Mouse (Mus musculus): ENCODE measurements around the gene Adgrf1. TPM values are rescaled to one million over a fixed set of nuclear protein-coding genes. Genes with fewer than 3 reads are reported as not detected.
"Not testable (repeated sequence)": the region's sequence is repeated elsewhere in the genome, so short reads cannot be mapped to it uniquely, and the experiment has no call there.

Adgrf1 gene
- total RNA-seq, 2 experiments from 2014 or later, result not detected

DNA sequence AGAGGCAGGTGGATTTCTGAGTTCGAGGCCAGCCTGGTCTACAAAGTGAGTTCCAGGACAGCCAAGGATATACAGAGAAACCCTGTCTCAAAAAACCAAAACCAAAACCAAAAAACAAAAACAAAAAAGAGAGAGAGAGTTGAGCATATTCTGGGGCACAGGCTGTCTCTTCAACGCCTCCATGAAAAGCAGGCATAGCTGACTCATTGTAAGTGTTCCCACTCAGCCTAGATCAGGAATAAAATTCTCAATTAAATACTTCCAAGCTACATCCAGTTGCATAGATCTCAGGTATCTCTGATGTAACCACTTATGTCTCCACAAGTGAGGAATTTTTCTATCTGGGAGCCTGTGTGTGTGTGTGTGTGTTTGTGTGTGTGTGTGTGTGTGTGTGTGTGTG lies 76.4 kb downstream of the Adgrf1 start:
- intact Hi-C loops (cut with DNase I), result not testable (repeated sequence)
- peak; percentile 10 to 68 for DNase-seq (ENCODE audit: low spot score in 2 of 2)

DNA sequence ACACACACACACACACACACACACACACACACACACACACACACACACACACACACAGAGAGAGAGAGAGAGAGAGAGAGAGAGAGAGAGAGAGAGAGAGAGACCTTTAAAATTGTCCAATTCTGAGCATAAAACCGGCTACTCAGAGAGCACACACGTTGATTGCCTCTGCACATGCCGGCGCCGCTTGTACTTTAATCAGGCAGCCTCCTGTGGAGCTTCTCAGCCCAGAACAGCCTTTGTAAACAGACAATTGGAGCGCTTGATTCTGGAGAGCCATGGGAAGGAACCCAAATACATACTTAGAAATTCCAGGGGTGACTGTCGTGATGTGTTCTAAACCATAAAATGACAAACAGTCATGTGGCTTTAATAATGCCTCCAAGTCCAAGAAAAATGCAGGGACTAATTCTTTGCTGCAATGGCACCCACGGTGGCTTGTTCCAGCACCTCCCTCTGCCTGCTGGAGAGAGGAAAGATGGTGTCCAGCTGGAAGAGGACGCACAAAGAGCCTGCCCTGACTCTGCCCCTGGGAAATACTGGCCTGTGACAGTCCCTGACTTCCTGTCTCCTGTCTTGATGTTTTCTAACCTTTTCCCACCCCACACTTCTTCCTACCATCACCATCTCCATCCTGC lies 87.9 kb downstream of the Adgrf1 start:
- intact Hi-C loops (cut with DNase I), result no loop called here
- no peak for DNase-seq (ENCODE audit: low spot score in 2 of 2)

DNA sequence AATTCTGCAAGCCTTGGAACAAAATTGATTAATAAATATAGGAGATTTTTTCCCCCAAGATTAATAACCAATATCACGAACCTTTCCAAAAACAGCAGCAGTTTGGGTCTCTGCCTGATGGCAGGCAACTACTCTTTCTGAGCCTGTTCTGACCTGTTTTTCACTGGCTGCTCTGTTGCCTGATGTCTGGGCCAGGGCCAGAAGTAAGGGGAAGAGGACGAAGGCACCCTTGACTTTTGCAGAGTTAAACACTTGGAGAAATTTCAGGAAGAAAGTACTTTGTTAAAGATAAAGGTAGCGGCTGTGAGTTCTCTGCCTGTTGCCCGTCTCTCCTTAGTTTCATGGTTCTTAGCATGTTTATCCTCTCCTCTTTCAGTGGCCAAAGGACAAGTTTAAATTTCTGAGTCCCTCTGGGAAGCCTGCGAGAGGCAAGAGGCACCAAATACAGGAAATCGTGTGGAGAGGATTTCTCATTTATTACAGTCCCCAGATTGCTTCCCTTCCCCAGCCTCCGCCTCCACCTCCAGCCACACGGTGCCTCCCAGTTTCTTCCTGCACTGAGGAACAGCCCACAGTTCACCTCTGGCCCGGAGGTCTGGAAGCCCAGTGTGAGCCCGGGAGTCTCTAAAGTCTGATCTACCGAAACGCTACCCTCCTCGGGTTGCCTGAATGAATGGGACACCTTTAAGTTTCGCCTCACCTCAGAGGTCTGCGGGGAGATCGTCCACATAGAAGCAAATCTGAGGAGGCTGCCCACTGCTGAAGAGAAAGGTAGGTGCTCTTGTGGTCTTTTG lies 89.9 kb downstream of the Adgrf1 start, which contains the start of gene Adgrf5:
Adgrf5 (plus strand) TSS at position 626 of the 794 bp plus-strand sequence.
- DNase-seq (ENCODE audit: low spot score in 2 of 2), result no peak
- intact Hi-C loops (cut with DNase I), result no loop called here

DNA sequence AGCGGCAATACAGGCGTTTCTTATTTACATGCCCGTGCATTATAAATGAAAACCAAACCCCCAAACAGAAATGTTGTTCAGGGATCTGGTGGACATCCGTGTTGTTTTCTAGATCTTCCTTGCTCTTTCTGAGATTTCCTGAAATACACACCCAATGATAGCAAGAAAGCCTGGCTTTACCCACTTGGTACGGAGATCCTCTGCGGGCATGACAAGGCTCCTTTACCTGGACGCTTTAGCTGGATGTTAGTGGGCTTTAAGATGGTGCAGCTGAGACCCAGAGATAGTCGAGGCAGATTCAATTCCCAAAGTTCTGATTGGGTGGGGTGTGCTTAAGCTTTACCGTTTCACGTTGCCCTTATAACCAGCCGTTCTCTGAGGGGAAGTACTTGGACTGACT lies 90.9 kb downstream of the Adgrf1 start:
- intact Hi-C loops (cut with DNase I), result no loop called here
- DNase-seq (ENCODE audit: low spot score in 2 of 2), result no peak

DNA sequence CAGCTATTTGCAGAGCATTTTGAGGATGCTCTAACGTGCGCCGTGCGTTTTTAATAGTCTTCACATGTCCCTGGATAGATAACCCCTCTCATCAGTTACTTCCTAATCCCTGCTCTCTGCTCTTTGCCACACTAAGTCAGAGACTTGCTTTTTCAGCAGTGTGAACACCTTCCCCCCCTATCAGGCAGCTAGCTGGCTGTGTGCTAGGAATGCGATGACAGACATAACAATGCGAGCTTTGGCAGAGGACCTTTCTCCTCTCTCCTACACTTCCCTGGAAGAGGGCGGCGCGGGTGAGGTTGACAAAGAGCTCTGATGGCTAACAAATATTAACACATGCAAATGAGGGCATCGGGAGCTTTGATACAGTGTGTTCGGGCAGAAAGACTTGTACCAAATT lies 92.2 kb downstream of the Adgrf1 start:
- no peak for DNase-seq (ENCODE audit: low spot score in 2 of 2)
- intact Hi-C loops (cut with DNase I), result no loop called here

DNA sequence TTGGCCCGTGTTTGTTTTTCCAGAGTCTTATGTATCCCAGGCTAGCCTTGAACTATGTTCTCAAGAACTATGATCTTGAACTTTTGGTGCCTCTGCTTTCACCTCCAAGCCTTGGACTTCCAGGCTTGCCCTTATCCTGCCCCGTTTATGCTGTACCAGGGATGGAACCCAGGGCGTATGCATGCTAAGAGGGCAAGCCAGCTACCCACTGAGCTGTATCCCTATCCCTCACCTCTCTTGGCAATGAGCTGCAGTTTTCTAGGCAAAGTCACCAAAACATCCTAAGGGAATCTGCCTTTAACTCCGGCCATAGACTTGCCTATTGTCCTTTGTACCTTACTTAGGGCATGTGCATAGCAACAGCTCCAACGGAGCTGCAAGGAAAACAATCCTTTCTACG lies 92.8 kb downstream of the Adgrf1 start:
- intact Hi-C loops (cut with DNase I), result no loop called here
- no peak for DNase-seq (ENCODE audit: low spot score in 2 of 2)

DNA sequence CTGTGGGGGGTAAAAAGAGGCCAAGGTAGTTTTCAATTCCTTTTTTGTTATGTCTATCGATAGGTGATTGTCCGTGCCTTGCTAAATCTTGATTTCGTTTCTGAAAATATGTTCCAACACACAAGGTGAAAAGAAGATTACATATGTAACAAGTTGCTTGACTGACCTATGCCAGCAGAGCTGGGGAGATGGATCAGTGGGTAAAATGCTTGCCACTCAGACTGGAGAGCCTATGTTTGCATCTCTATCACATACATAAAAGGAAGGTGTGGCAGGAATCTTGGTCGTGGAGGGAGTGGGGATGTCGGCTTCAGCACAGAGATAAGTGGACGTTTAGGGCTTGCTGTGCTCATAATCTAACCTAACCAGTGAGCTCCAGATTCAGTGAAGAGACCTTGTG lies 93.8 kb downstream of the Adgrf1 start:
- no peak for DNase-seq (ENCODE audit: low spot score in 2 of 2)
- intact Hi-C loops (cut with DNase I), result no loop called here

DNA sequence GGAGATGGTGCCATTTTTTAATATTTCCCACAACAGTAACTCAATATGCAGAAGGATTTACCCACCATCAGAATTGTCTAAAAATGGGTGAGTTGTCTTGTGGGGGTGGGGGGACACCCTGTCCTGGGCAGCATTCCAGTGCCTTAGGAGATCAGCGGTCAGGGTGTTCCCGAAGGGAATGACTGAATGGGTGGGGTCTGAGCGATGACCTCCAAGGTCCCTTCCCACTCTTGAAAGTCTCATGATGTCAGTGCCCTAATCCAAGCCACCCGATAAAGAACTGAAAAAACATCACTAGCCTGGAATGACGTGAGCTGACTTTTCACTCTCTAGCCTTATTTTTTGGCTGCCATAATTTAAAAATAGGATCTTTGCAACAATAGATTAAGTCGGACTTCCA lies 95.2 kb downstream of the Adgrf1 start:
- DNase-seq (ENCODE audit: low spot score in 2 of 2), result no peak
- intact Hi-C loops (cut with DNase I), result no loop called here

DNA sequence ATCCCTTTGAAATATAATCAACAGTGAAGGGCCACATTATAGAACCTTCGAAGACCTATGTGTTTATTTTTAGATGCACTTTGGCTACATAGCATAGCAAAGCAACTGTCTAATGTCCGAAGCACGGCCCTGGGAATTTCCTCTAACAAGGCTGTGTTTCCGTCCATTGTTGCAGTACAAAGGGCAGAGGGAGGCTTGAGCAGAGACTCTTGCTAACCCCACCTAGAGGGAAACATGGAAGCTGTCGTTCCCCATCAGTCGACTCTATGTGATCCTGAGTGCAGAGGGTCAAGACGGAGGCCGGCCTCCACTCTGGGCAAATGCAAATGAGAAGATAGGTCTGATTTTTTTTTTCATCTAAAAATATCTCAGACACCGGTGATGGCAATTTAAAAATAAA lies 96.4 kb downstream of the Adgrf1 start:
- no peak for DNase-seq (ENCODE audit: low spot score in 2 of 2)
- intact Hi-C loops (cut with DNase I), result no loop called here

DNA sequence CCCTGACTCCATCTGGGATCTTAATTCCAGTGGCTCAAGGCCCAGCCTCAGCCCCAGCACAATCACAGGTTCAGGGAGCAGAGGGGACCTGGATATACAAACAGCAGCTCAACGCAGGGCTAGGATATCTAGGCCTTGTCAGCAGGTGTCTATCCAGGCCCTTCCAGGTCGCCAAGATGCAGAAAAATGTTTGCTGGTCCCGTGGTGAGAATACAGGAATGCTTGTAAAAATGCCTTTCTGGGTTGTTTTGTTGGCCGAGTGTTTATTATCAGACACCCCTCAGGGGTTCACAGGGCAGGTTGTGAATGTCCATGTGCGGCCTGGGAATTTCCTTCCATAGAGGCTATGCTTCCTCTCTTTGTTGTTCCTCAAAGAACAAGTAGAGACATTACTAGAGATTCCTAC lies 98.0 kb downstream of the Adgrf1 start:
- DNase-seq (ENCODE audit: low spot score in 2 of 2), result peak in 1 of 2 experiments; percentile 2
- intact Hi-C loops (cut with DNase I), result no loop called here

DNA sequence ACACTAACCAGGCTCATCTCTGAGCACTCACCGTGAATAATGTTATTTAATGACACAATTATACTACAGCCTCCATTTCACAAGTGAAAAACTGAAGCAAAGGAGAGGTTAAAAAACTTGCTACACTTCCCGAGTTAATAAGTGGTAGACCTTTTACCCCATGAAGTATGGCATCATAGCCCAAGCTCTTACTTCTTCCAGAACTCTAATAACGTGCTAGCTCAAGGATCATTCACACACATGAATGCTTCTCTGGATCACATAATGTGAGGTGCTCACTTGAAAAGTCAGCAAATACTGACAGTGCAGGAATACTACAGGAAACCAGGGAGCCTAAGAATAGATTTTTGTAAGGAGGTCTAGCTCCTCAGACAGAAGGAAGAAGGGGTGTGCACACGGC lies 102.5 kb downstream of the Adgrf1 start:
- DNase-seq (ENCODE audit: low spot score in 2 of 2), result no peak
- intact Hi-C loops (cut with DNase I), result no loop called here

DNA sequence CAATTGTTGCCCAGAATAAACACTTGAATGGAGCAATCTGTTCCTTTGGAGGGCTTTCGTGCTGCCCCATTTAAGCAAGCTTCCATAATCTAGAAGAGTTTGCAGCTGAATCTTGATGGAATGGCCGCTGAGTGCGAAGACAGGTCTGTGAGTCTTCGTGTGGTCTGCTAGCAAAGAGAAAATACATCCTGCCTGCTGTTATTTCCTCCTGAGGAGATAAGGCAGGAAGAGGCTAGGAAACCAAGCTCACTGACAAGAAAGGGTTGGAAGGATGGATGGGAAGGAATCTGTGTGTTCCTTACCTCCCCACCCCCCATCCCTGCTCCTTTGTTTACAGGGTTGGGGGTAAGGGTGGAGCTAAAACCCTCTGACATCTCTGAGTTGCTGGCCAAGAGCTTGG lies 103.9 kb downstream of the Adgrf1 start:
- intact Hi-C loops (cut with DNase I), result no loop called here
- DNase-seq (ENCODE audit: low spot score in 2 of 2), result no peak

Other genes starting within 250 kb of the Adgrf1 start
- gene Adgrf5, start 90.1 kb downstream of the Adgrf1 start, total RNA-seq (2021), result 10 to 100 TPM; 26.9 to 33.5 TPM
- not detected for gene Mep1a, start 232.5 kb downstream of the Adgrf1 start, total RNA-seq (2021)